Mouse (Mus musculus): Measurements from ENCODE around the gene Nek8. TPM values are rescaled to one million over a fixed set of nuclear protein-coding genes. Genes with fewer than 3 reads are reported as not detected.

Nek8 gene
- polyA plus RNA-seq, 2 experiments, result 7.4 to 10.6 TPM

DNA sequence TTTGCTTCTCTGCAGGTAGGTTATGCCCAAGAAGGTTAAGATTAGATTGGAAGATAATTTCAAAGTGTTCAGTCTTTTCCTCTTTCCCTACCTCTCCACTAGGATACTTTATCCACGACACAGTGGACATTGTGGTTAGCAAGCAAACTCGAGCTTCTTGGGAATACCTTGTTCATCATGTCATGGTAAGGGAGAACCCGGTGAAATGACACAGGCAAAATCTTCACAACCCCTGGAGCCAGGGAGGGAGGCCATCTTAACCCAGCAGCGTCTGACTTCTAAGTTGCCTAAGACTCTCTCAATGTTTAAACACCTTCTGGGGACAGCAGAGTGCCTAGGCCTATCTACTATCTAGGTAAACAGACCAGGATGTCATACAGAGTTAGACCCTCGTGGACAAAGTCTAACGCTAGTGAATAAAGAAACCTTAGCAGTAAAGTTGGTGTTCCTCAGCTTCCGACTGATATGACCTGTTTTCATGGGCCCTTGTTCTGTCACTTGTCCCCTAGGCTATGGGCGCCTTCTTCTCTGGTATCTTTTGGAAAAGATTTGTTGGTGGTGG, 3.0 kb upstream of the Nek8 start:
- H3K9me3 ChIP-seq (ENCODE audit: control insufficient read depth, low read length), result no peaks in the 10 kb centered on the region
- DNase-seq (ENCODE audit: low read depth in 3 of 3, low spot score in 3 of 3) (no peak), ATAC-seq (ENCODE audit: insufficient read depth) (no peak)
- no peak for TF ChIP-seq EP300 (IDR thresholded peaks at IDR 0.05; ENCODE audit: low read depth)
- TF ChIP-seq CTCF (IDR thresholded peaks at IDR 0.05; ENCODE audit: low read depth), result no peak
- peak overlapping the region; percentile 99 for H3K9ac ChIP-seq (replicated peaks)
- no peaks in the 10 kb centered on the region for H3K27me3 ChIP-seq (ENCODE audit: control insufficient read depth, insufficient read depth, low read length)
- peak overlapping the region; percentile 96 for H3K27ac ChIP-seq
- peak overlapping the region; percentile 99 for H3K4me2 ChIP-seq (ENCODE audit: low read depth)
- peaks cover 21 to 33% of the 10 kb centered on the region in 2 experiments for H3K4me1 ChIP-seq (replicated peaks; ENCODE audit: control insufficient read depth in 2 of 2, insufficient read depth in 2 of 2, low read length in 1 of 2)
- H3K36me3 ChIP-seq (replicated peaks; ENCODE audit: control insufficient read depth, insufficient read depth, low read depth), result peaks cover 34% of the 10 kb centered on the region
- H3K4me3 ChIP-seq (ENCODE audit: insufficient read depth in 1 of 2, low read depth in 2 of 2, low read length in 2 of 2), result peak overlapping the region; percentile 85 to 86
- 9% methylated on average over 8 of the region's 8 CpGs for WGBS (ENCODE audit: insufficient replicate concordance)

DNA sequence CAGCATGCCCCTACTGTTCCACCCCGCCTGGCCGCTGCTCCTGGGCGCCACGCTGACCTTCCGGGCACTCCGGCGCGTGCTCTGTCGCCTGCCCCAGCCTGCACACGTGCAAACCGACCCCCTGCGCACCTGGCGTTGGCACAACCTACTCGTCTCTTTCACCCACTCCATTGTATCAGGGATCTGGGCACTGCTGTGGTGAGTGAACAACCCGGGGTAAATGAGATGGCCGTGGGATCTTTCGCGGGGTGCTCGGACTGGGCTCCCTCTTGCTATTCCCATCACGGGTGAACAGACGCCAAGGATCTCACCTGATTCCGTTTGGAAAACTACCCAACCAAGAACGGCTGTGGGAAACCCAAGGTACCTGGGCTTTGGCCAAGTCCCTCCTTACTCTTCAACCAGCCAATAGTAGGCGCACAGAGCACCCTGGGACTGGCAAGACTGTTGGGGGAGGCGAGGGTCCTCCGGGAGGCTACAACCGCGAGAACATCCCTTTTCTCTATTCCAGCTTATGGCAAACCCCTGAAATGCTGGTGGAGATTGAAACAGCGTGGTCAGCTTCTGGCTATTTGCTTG, 2.5 kb upstream of the Nek8 start:
- peak; percentile 5 for ATAC-seq (ENCODE audit: insufficient read depth)
- no peaks in the 10 kb centered on the region for H3K9me3 ChIP-seq (ENCODE audit: control insufficient read depth, low read length)
- DNase-seq (ENCODE audit: low read depth in 3 of 3, low spot score in 3 of 3), result peak in 1 of 3 experiments; percentile 60
- peak overlapping the region; percentile 96 for H3K27ac ChIP-seq
- WGBS (ENCODE audit: insufficient replicate concordance), result 1% methylated on average over 29 of the region's 29 CpGs
- peak overlapping the region; percentile 99 for H3K9ac ChIP-seq (replicated peaks)
- peak overlapping the region; percentile 99 for H3K4me2 ChIP-seq (ENCODE audit: low read depth)
- no peaks in the 10 kb centered on the region for H3K27me3 ChIP-seq (ENCODE audit: control insufficient read depth, insufficient read depth, low read length)
- H3K36me3 ChIP-seq (replicated peaks; ENCODE audit: control insufficient read depth, insufficient read depth, low read depth), result peaks cover 34% of the 10 kb centered on the region
- TF ChIP-seq EP300 (IDR thresholded peaks at IDR 0.05; ENCODE audit: low read depth), result no peak
- TF ChIP-seq CTCF (IDR thresholded peaks at IDR 0.05; ENCODE audit: low read depth), result 0 out of 2 replicates have a peak, but pooled peaks have one; percentile 0
- peak overlapping the region; percentile 85 to 86 for H3K4me3 ChIP-seq (ENCODE audit: insufficient read depth in 1 of 2, low read depth in 2 of 2, low read length in 2 of 2)
- H3K4me1 ChIP-seq (replicated peaks; ENCODE audit: control insufficient read depth in 2 of 2, insufficient read depth in 2 of 2, low read length in 1 of 2), result peaks cover 21 to 28% of the 10 kb centered on the region in 2 experiments

GRCm38 (mm10) chr11:78177903-78178858, 1.7 kb upstream of the Nek8 start:
- peak overlapping the region; percentile 96 for H3K27ac ChIP-seq
- TF ChIP-seq EP300 (IDR thresholded peaks at IDR 0.05; ENCODE audit: low read depth) (no peak; the same call in 1 of the 2 replicates), CTCF (IDR thresholded peaks at IDR 0.05; ENCODE audit: low read depth) (peak; percentile 99)
- H3K4me2 ChIP-seq (ENCODE audit: low read depth), result peak overlapping the region; percentile 99
- H3K36me3 ChIP-seq (replicated peaks; ENCODE audit: control insufficient read depth, insufficient read depth, low read depth), result peaks cover 34% of the 10 kb centered on the region
- H3K9ac ChIP-seq (replicated peaks), result peak overlapping the region; percentile 99
- WGBS (ENCODE audit: insufficient replicate concordance), result under 1% methylated on average over 82 of the region's 84 CpGs
- peaks cover 21 to 28% of the 10 kb centered on the region in 2 experiments for H3K4me1 ChIP-seq (replicated peaks; ENCODE audit: control insufficient read depth in 2 of 2, insufficient read depth in 2 of 2, low read length in 1 of 2)
- H3K9me3 ChIP-seq (ENCODE audit: control insufficient read depth, low read length), result no peaks in the 10 kb centered on the region
- peak overlapping the region; percentile 86 to 90 for H3K4me3 ChIP-seq (ENCODE audit: insufficient read depth in 1 of 2, low read depth in 2 of 2, low read length in 2 of 2)
- peak; percentile 87 to 93 (median 91) for DNase-seq (ENCODE audit: low read depth in 3 of 3, low spot score in 3 of 3)
- ATAC-seq (ENCODE audit: insufficient read depth), result peak; percentile 77
- H3K27me3 ChIP-seq (ENCODE audit: control insufficient read depth, insufficient read depth, low read length), result no peaks in the 10 kb centered on the region

DNA sequence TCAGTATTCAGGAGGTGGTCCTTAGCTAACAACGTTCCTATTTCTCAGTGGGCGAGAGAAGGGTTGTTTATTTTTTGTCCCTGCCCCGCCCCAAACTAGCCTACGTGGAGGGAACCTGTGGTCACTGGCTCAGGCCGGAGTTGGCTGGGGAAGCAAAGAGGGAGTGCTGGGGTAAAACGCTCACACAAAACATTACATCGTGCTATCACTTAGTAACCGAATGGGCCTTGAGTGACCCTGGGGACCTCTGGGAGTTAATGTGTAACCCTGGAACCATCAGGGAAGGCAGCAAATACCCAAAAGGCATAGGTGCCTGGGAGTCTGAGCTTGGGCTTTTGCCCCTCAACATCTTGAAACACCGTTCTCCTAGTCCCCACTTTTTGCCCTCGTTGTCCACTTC, 962 bp upstream of the Nek8 start:
- no peaks in the 10 kb centered on the region for H3K9me3 ChIP-seq (ENCODE audit: control insufficient read depth, low read length)
- 0% methylated on average over 10 of the region's 10 CpGs for WGBS (ENCODE audit: insufficient replicate concordance)
- H3K4me1 ChIP-seq (replicated peaks; ENCODE audit: control insufficient read depth in 2 of 2, insufficient read depth in 2 of 2, low read length in 1 of 2), result peaks cover 21 to 28% of the 10 kb centered on the region in 2 experiments
- peak in 2 of 3 experiments; percentile 64 to 70 for DNase-seq (ENCODE audit: low read depth in 3 of 3, low spot score in 3 of 3)
- peak overlapping the region; percentile 96 for H3K27ac ChIP-seq
- ATAC-seq (ENCODE audit: insufficient read depth), result peak; percentile 21
- no peak for TF ChIP-seq CTCF (IDR thresholded peaks at IDR 0.05; ENCODE audit: low read depth)
- TF ChIP-seq EP300 (IDR thresholded peaks at IDR 0.05; ENCODE audit: low read depth), result peak; percentile 22; the same call in 1 of the 2 replicates
- H3K4me2 ChIP-seq (ENCODE audit: low read depth), result peak overlapping the region; percentile 99
- H3K36me3 ChIP-seq (replicated peaks; ENCODE audit: control insufficient read depth, insufficient read depth, low read depth), result peaks cover 33% of the 10 kb centered on the region
- no peaks in the 10 kb centered on the region for H3K27me3 ChIP-seq (ENCODE audit: control insufficient read depth, insufficient read depth, low read length)
- peak overlapping the region; percentile 99 for H3K9ac ChIP-seq (replicated peaks)
- H3K4me3 ChIP-seq (ENCODE audit: insufficient read depth in 1 of 2, low read depth in 2 of 2, low read length in 2 of 2), result peak overlapping the region; percentile 86 to 90

Data from liver, embryonic 14.5 days (tissue).